In genomic region chr5:119153086-119153485, GRCm38 (mm10) we compare ENCODE assay signal across 19 mouse cellular contexts.
DNase-seq lines count a peak whose midpoint lies in the region.
"Had no signal": no experiment of that assay in that cellular context is flagged by ENCODE, and none has a peak within 500 bp of the region (broad histone marks: within the 10 kb centered on the region; RNA-seq: fewer than 3 reads in every experiment).

No protein-coding gene starts in this region.

- peak; percentile 87 for DNase-seq in 3134 (ENCODE audit: extremely low read depth, insufficient read length, low spot score)
- DNase-seq in Muller cell, postnatal 12 days (ENCODE audit: inconsistent ontology term) = peak; percentile 12
- DNase-seq in fibroblast of lung, adult 2 months (ENCODE audit: low read depth) = peak; percentile 79
- peak; percentile 42 for DNase-seq in urinary bladder, postnatal 25 days (ENCODE audit: low spot score)
- DNase-seq in adrenal gland, adult 8-10 months = no peak
- DNase-seq in gastrocnemius, postnatal 25 days = no peak
- DNase-seq in kidney, postnatal 25 days = no peak
- DNase-seq: adrenal gland, postnatal 25 days; B cell, adult 2 months; cerebellum, adult 2 months; cerebellum, postnatal 14 days; gastrocnemius, postnatal 14 days; heart, adult 2 months; heart, postnatal 4 days; kidney, adult 8-10 months; layer of hippocampus, adult 9-11 months; lung, embryonic 14.5 days; lung, postnatal 14 days; thymus, postnatal 14 days had no signal

Comparison
In these comparisons a context has a peak if more than half of its experiments do, and no peak if none do; other contexts are left out.
1. DNase-seq: peak in 3134 (single experiment), Muller cell, postnatal 12 days (single experiment), fibroblast of lung, adult 2 months (single experiment) and urinary bladder, postnatal 25 days (single experiment); none in adrenal gland, adult 8-10 months (single experiment), gastrocnemius, postnatal 25 days (single experiment) and kidney, postnatal 25 days (0 of 2).